Mouse (Mus musculus) erythroblast, embryonic 14.5 days (primary cell): Measurements from ENCODE around the gene Tns1. TPM values are rescaled to one million over a fixed set of nuclear protein-coding genes. Genes with fewer than 3 reads are reported as not detected.

Experiments used
- H3K27me3 ChIP-seq: 2 replicates; pipeline ENCODE4 v1.6.1; 2012; ENCODE audit warnings: inconsistent platforms; ENCODE audit not compliant: control insufficient read depth
- H3K36me3 ChIP-seq: 2 replicates; pipeline ENCODE4 v1.6.1; 2012; ENCODE audit warnings: mild to moderate bottlenecking, inconsistent platforms; ENCODE audit not compliant: control insufficient read depth
- H3K4me1 ChIP-seq: 2 replicates; pipeline ENCODE4 v1.6.1; 2012; ENCODE audit warnings: inconsistent platforms; ENCODE audit not compliant: control insufficient read depth
- H3K4me3 ChIP-seq: replicated peaks from 2 replicates; pipeline ENCODE3; 2012; ENCODE audit warnings: moderate library complexity, mild to moderate bottlenecking, inconsistent platforms
- H3K9me3 ChIP-seq: 2 replicates; pipeline ENCODE4 v1.6.1; 2012; ENCODE audit warnings: low read length, inconsistent platforms, mixed read lengths; ENCODE audit not compliant: control insufficient read depth
- GATA1 ChIP-seq: IDR thresholded peaks from 2 replicates; pipeline ENCODE4 v1.6.1; 2012; ENCODE audit warnings: low read length, inconsistent platforms, mixed read lengths
- TAL1 ChIP-seq: IDR thresholded peaks from 3 replicates; pipeline ENCODE4 v1.6.1; 2012; ENCODE audit warnings: low read length, inconsistent platforms, mixed read lengths
- polyA plus RNA-seq: library from polyadenylated mRNA; stranded (reverse); fragments of >175 nt; gene quantifications from 2 replicates; pipeline ENCODE4 v1.2.3, GENCODE M21; 2012

The Tns1 gene
- polyA plus RNA-seq, 1 experiment = 3.6 TPM

DNA sequence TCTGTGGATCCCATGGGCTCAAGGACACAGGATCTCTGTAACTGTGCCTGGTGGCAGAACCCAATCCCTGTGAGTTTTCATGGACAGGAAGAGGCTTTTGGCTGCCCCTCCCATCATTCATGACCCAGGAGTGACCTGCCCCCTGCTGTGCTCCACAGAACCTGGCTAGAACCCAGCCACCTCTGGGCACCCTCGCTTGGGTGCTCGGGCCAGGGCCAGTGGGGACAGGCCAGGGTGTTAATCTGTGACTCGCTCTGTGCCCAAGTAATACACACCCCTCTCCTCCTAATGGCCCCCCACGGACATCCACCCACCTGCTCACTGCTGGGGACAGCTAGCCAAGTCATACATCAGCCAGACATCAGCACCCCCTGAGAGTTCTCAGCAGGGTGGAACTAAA, 65.9 kb downstream of the Tns1 start:
- no peaks in the 10 kb centered on the region; the same call in 1 of the 2 replicates for H3K4me1 ChIP-seq
- TF ChIP-seq TAL1 = no peak
- TF ChIP-seq GATA1 = no peak
- no peaks in the 10 kb centered on the region for H3K9me3 ChIP-seq
- no peaks in the 10 kb centered on the region for H3K27me3 ChIP-seq
- H3K36me3 ChIP-seq = no peaks in the 10 kb centered on the region
- no peak overlapping the region for H3K4me3 ChIP-seq

GRCm38 (mm10) chr1:74057501-74057900, 66.7 kb downstream of the Tns1 start:
- Histone ChIP-seq H3K4me3 (no peak overlapping the region), H3K27me3 (no peaks in the 10 kb centered on the region), H3K36me3 (no peaks in the 10 kb centered on the region), H3K9me3 (no peaks in the 10 kb centered on the region), H3K4me1 (no peaks in the 10 kb centered on the region; the same call in 1 of the 2 replicates)
- TF ChIP-seq TAL1 = no peak
- TF ChIP-seq GATA1 = no peak

DNA sequence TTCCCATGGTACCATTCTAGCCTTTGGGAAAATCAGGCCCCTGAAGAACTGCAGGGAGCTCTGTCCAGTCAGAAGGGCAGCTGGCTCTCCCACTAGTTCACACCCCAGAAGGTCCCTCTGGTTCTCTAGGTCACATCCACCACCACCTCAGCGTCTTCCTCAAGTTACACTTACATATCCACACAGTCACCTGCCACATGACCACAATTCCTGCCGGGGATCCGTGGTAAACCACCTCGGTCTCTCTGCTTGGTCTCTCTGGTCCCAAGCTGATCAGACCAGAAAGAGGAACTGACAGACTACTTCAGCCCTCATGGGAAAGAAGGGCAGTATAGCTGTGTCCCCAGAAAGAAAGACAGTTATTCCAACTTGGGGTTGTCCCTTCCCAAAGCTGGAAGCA, 68.7 kb downstream of the Tns1 start:
- Histone ChIP-seq H3K4me3 (no peak overlapping the region), H3K36me3 (no peaks in the 10 kb centered on the region), H3K27me3 (peaks cover 2% of the 10 kb centered on the region; the same call in 1 of the 2 replicates), H3K9me3 (no peaks in the 10 kb centered on the region), H3K4me1 (no peaks in the 10 kb centered on the region; the same call in 1 of the 2 replicates)
- TF ChIP-seq GATA1 = no peak
- no peak for TF ChIP-seq TAL1

DNA sequence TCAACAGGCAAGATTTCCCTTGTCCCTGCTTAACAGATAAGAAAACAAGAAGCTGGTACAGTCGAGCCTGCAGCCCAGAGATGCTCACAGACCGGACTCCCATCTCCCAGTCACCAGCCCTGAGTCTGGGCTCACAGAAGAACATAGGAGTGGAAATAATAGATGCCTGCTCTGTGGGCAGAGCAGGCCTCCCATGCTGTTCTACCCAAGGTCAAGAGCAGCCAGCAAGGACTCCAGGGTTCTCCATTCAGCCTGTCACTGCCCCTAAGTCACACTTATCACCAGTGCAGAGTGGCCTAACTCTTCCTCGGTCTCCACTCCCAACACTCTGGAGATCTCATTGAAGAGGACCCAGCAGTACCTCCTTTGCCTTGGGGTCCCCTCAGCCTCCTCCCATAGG, 69.8 kb downstream of the Tns1 start:
- Histone ChIP-seq H3K27me3 (peaks cover 2% of the 10 kb centered on the region; the same call in 1 of the 2 replicates), H3K36me3 (no peaks in the 10 kb centered on the region), H3K4me1 (no peaks in the 10 kb centered on the region; the same call in 1 of the 2 replicates), H3K4me3 (no peak overlapping the region), H3K9me3 (no peaks in the 10 kb centered on the region)
- TF ChIP-seq TAL1 (no peak), GATA1 (no peak)

DNA sequence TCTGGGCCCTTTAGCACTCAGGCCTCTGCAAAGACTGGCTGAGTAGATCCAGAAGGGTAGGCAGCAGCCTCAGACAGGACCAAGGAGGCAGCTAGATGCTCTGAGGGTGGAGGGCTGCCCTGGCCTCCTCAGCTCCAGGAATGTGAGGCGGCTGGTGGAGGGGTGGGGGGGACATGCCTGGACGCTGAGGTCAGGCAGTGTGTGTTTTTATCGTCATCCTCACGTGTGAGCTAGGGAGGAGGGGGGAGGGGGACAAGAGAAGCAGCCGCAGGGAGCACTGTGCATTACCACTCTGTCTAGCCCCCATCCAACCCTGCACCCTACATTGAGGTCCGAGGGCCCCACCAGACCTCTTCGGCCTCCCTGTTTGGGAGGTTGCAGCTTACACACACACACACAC, 70.2 kb downstream of the Tns1 start:
- Histone ChIP-seq H3K4me3 (no peak overlapping the region), H3K36me3 (no peaks in the 10 kb centered on the region), H3K9me3 (no peaks in the 10 kb centered on the region), H3K4me1 (no peaks in the 10 kb centered on the region; the same call in 1 of the 2 replicates), H3K27me3 (peaks cover 2% of the 10 kb centered on the region; the same call in 1 of the 2 replicates)
- TF ChIP-seq GATA1 = no peak
- TF ChIP-seq TAL1 = no peak

GRCm38 (mm10) chr1:74053068-74053467, 71.2 kb downstream of the Tns1 start:
- Histone ChIP-seq H3K36me3 (no peaks in the 10 kb centered on the region), H3K4me3 (no peak overlapping the region), H3K9me3 (no peaks in the 10 kb centered on the region), H3K27me3 (peaks cover 2% of the 10 kb centered on the region; the same call in 1 of the 2 replicates), H3K4me1 (no peaks in the 10 kb centered on the region; the same call in 1 of the 2 replicates)
- TF ChIP-seq GATA1 = no peak
- TF ChIP-seq TAL1 = no peak

GRCm38 (mm10) chr1:74051349-74051748, 72.9 kb downstream of the Tns1 start:
- Histone ChIP-seq H3K4me3 (no peak overlapping the region), H3K4me1 (peaks cover 9% of the 10 kb centered on the region; the same call in 1 of the 2 replicates), H3K36me3 (no peaks in the 10 kb centered on the region), H3K9me3 (no peaks in the 10 kb centered on the region), H3K27me3 (peaks cover 2% of the 10 kb centered on the region; the same call in 1 of the 2 replicates)
- TF ChIP-seq TAL1 (no peak), GATA1 (no peak)

GRCm38 (mm10) chr1:74049430-74049829, 74.8 kb downstream of the Tns1 start:
- no peak overlapping the region for H3K4me3 ChIP-seq
- H3K27me3 ChIP-seq = peaks cover 2% of the 10 kb centered on the region; the same call in 1 of the 2 replicates
- no peaks in the 10 kb centered on the region for H3K36me3 ChIP-seq
- no peaks in the 10 kb centered on the region for H3K9me3 ChIP-seq
- TF ChIP-seq GATA1 (no peak), TAL1 (no peak)
- H3K4me1 ChIP-seq = peaks cover 13% of the 10 kb centered on the region

DNA sequence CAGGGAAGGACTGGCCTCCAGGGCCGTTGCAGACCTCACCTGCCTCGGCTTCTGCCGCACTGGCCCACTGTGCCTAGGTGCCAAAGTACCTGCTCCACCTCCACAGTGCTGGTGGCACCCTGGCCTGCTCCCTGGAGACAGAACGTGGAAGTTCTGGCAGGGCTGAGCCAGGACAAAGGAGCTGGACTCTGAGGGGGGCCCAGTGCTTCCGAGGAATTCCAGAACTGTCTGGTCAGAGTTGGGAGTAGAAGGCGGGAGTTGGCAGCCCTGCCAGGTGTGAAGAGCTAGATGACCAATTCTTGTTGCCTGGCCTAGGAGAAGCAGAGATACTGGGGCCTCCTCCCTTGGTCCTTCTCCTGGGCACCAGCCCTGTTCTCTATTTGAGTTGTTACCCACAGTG, 76.5 kb downstream of the Tns1 start:
- H3K4me1 ChIP-seq = peaks cover 30% of the 10 kb centered on the region
- H3K9me3 ChIP-seq = no peaks in the 10 kb centered on the region
- no peaks in the 10 kb centered on the region for H3K36me3 ChIP-seq
- TF ChIP-seq TAL1 = no peak
- peaks cover 2% of the 10 kb centered on the region; the same call in 1 of the 2 replicates for H3K27me3 ChIP-seq
- no peak overlapping the region for H3K4me3 ChIP-seq

- H3K27me3 ChIP-seq = peaks cover 2% of the 10 kb centered on the region; the same call in 1 of the 2 replicates
- peaks cover 34% of the 10 kb centered on the region for H3K4me1 ChIP-seq
- no peak for TF ChIP-seq TAL1
- no peak for TF ChIP-seq GATA1
- H3K9me3 ChIP-seq = no peaks in the 10 kb centered on the region
- H3K4me3 ChIP-seq = no peak overlapping the region
- no peaks in the 10 kb centered on the region for H3K36me3 ChIP-seq
These were observed 76.9 kb downstream of the Tns1 start for GRCm38 (mm10) chr1:74047311-74047710.
